Mouse (Mus musculus) MEL (cell line): ENCODE results near the gene Adipor2. TPM values are rescaled to one million over a fixed set of nuclear protein-coding genes. Genes with fewer than 3 reads are reported as not detected.

Experiments
- DNase-seq: peaks from one replicate; pipeline ENCODE4 v3.0.0; 2011; ENCODE audit warnings: low read depth, low spot score
- H3K27ac ChIP-seq: 2 replicates; pipeline ENCODE4 v1.5.1; 2012; ENCODE audit warnings: low read depth, mild to moderate bottlenecking, control low read depth, low read length, moderate library complexity; ENCODE audit not compliant: control insufficient read depth
- H3K27me3 ChIP-seq, 2 experiments: fragments of 150-350 bp in 1 of 2; sonication (generic) in 1 of 2; 2 replicates each; pipeline ENCODE4 v1.6.1; 2012; ENCODE audit warnings: low read length in 2 of 2, mild to moderate bottlenecking in 2 of 2, improper control_type of control experiment in 1 of 2, moderate library complexity in 1 of 2; ENCODE audit not compliant: insufficient read depth in 2 of 2, control insufficient read depth in 1 of 2
- H3K36me3 ChIP-seq, 2 experiments: 2 replicates each; pipeline ENCODE4 v1.6.1; 2012 to 2014; ENCODE audit warnings: low read length in 2 of 2, improper control_type of control experiment in 1 of 2, inconsistent platforms in 1 of 2, mild to moderate bottlenecking in 1 of 2; ENCODE audit not compliant: insufficient read depth in 2 of 2, control insufficient read depth in 1 of 2
- H3K4me1 ChIP-seq, 2 experiments: fragments of 150-350 bp in 1 of 2; sonication (generic) in 1 of 2; 2 replicates each; pipeline ENCODE4 v1.6.1; 2012; ENCODE audit warnings: low read length in 2 of 2, improper control_type of control experiment in 1 of 2, mild to moderate bottlenecking in 1 of 2; ENCODE audit not compliant: insufficient read depth in 2 of 2, control insufficient read depth in 1 of 2
- H3K4me3 ChIP-seq, 2 experiments: fragments of 150-350 bp in 1 of 2; sonication (generic) in 1 of 2; 2 replicates each; pipeline ENCODE4 v1.5.1; 2012; ENCODE audit warnings: low read depth in 2 of 2, low read length in 2 of 2, mild to moderate bottlenecking in 2 of 2, moderate library complexity in 2 of 2, control low read depth in 1 of 2, improper control_type of control experiment in 1 of 2; ENCODE audit not compliant: control insufficient read depth in 1 of 2, insufficient read depth in 1 of 2
- H3K79me2 ChIP-seq: 2 replicates; pipeline ENCODE4 v1.6.1; 2012; ENCODE audit warnings: mild to moderate bottlenecking, low read length, moderate library complexity; ENCODE audit not compliant: control insufficient read depth, poor library complexity, insufficient read depth
- H3K9ac ChIP-seq: 2 replicates; pipeline ENCODE4 v1.6.1; 2012; ENCODE audit warnings: low read depth, mild to moderate bottlenecking, control low read depth, low read length, moderate library complexity; ENCODE audit not compliant: control insufficient read depth, poor library complexity, severe bottlenecking
- H3K9me3 ChIP-seq: fragments of 150-350 bp; sonication (generic); replicated peaks from 2 replicates; pipeline ENCODE4 v1.6.1; 2012; ENCODE audit warnings: mild to moderate bottlenecking, low read length, improper control_type of control experiment, moderate library complexity; ENCODE audit not compliant: insufficient read depth
- CHD1 ChIP-seq: IDR thresholded peaks from 2 replicates; pipeline ENCODE4 v1.6.1; 2012; ENCODE audit warnings: low read depth, mild to moderate bottlenecking, inconsistent platforms, low read length, improper control_type of control experiment
- CHD2 ChIP-seq: IDR thresholded peaks from 2 replicates; pipeline ENCODE4 v1.6.1; 2011; ENCODE audit warnings: low read length, improper control_type of control experiment
- E2F4 ChIP-seq: IDR thresholded peaks from 2 replicates; pipeline ENCODE4 v1.6.1; 2011; ENCODE audit warnings: low read depth, low read length, improper control_type of control experiment, borderline replicate concordance
- ELF1 ChIP-seq: IDR thresholded peaks from 2 replicates; pipeline ENCODE4 v1.6.1; 2014; ENCODE audit warnings: low read depth, mild to moderate bottlenecking, inconsistent platforms, low read length, improper control_type of control experiment, moderate library complexity
- ETS1 ChIP-seq: IDR thresholded peaks from 2 replicates; pipeline ENCODE4 v1.6.1; 2012; ENCODE audit warnings: low read depth, mild to moderate bottlenecking, inconsistent platforms, low read length, improper control_type of control experiment, moderate library complexity
- GABPA ChIP-seq: IDR thresholded peaks from 2 replicates; pipeline ENCODE4 v1.6.1; 2012; ENCODE audit warnings: low read depth, mild to moderate bottlenecking, inconsistent platforms, low read length, improper control_type of control experiment, moderate library complexity
- HCFC1 ChIP-seq: IDR thresholded peaks from 2 replicates; pipeline ENCODE4 v1.6.1; 2012; ENCODE audit warnings: low read depth, mild to moderate bottlenecking, inconsistent platforms, low read length, improper control_type of control experiment, moderate library complexity
- JUND ChIP-seq: IDR thresholded peaks from 2 replicates; pipeline ENCODE4 v1.6.1; 2011; ENCODE audit warnings: low read depth, mild to moderate bottlenecking, improper control_type of control experiment, low read length
- KAT2A ChIP-seq: conservative IDR thresholded peaks from 2 replicates; pipeline ENCODE4 v1.6.1; 2012; ENCODE audit warnings: low read depth, low read length, improper control_type of control experiment, inconsistent platforms
- MAFK ChIP-seq: IDR thresholded peaks from 2 replicates; pipeline ENCODE4 v1.6.1; 2011; ENCODE audit warnings: low read depth, mild to moderate bottlenecking, low read length, improper control_type of control experiment, borderline replicate concordance
- MAX ChIP-seq: IDR thresholded peaks from 2 replicates; pipeline ENCODE4 v1.6.1; 2011; ENCODE audit warnings: low read length, improper control_type of control experiment
- MAZ ChIP-seq: IDR thresholded peaks from 2 replicates; pipeline ENCODE4 v1.6.1; 2012; ENCODE audit warnings: low read depth, mild to moderate bottlenecking, inconsistent platforms, low read length, improper control_type of control experiment
- MEF2A ChIP-seq: IDR thresholded peaks from 2 replicates; pipeline ENCODE4 v1.6.1; 2014; ENCODE audit warnings: low read depth, mild to moderate bottlenecking, inconsistent platforms, low read length, improper control_type of control experiment; ENCODE audit not compliant: poor library complexity, insufficient replicate concordance, severe bottlenecking; ENCODE audit errors: extremely low read depth
- NELFE ChIP-seq: IDR thresholded peaks from 2 replicates; pipeline ENCODE4 v1.6.1; 2011; ENCODE audit warnings: low read depth, low read length, improper control_type of control experiment
- POLR2A ChIP-seq, 2 experiments: IDR thresholded peaks; 2 replicates each; pipeline ENCODE4 v1.6.1; 2011 to 2012; ENCODE audit warnings: low read length in 2 of 2, mild to moderate bottlenecking in 2 of 2, control low read depth in 1 of 2, improper control_type of control experiment in 1 of 2, low read depth in 1 of 2, moderate library complexity in 1 of 2; ENCODE audit not compliant: control insufficient read depth in 1 of 2, insufficient read depth in 1 of 2, poor library complexity in 1 of 2
- POLR2AphosphoS2 ChIP-seq: IDR thresholded peaks from 2 replicates; pipeline ENCODE4 v1.6.1; 2011; ENCODE audit warnings: low read length, improper control_type of control experiment
- POLR2AphosphoS5 ChIP-seq: IDR thresholded peaks from 2 replicates; pipeline ENCODE4 v1.6.1; 2012; ENCODE audit warnings: low read depth, borderline replicate concordance, mild to moderate bottlenecking, inconsistent platforms, low read length, moderate library complexity, mixed read lengths
- RAD21 ChIP-seq: IDR thresholded peaks from 2 replicates; pipeline ENCODE4 v1.6.1; 2011; ENCODE audit warnings: mild to moderate bottlenecking, low read depth, low read length, improper control_type of control experiment
- RCOR1 ChIP-seq: IDR thresholded peaks from 2 replicates; pipeline ENCODE4 v1.6.1; 2012; ENCODE audit warnings: low read depth, mild to moderate bottlenecking, inconsistent platforms, low read length, improper control_type of control experiment
- SIN3A ChIP-seq: IDR thresholded peaks from 2 replicates; pipeline ENCODE4 v1.6.1; 2012; ENCODE audit warnings: low read length, improper control_type of control experiment, inconsistent platforms
- SMC3 ChIP-seq: IDR thresholded peaks from 2 replicates; pipeline ENCODE4 v1.6.1; 2011; ENCODE audit warnings: low read depth, low read length, improper control_type of control experiment
- TAL1 ChIP-seq: IDR thresholded peaks from 2 replicates; pipeline ENCODE4 v1.6.1; 2012; ENCODE audit warnings: mild to moderate bottlenecking, inconsistent platforms, low read length, moderate library complexity, mixed read lengths
- UBTF ChIP-seq: IDR thresholded peaks from 2 replicates; pipeline ENCODE4 v1.6.1; 2012; ENCODE audit warnings: low read depth, mild to moderate bottlenecking, inconsistent platforms, low read length, improper control_type of control experiment, moderate library complexity, borderline replicate concordance; ENCODE audit not compliant: insufficient read depth
- USF1 ChIP-seq: IDR thresholded peaks from 2 replicates; pipeline ENCODE4 v1.6.1; 2014; ENCODE audit warnings: low read depth, mild to moderate bottlenecking, inconsistent platforms, low read length, improper control_type of control experiment, moderate library complexity
- ZMIZ1 ChIP-seq: IDR thresholded peaks from 2 replicates; pipeline ENCODE4 v1.6.1; 2012; ENCODE audit warnings: low read depth, mild to moderate bottlenecking, inconsistent platforms, low read length, improper control_type of control experiment, moderate library complexity
- polyA plus RNA-seq, 2 experiments: library from polyadenylated mRNA; stranded (reverse) in 1 of 2; unstranded in 1 of 2; fragments of >175 nt in 1 of 2; fragments of >200 nt in 1 of 2; gene quantifications; 2 replicates each; pipeline versions ENCODE4 v1.2.1 to v1.2.4; 2012; ENCODE audit warnings: low replicate concordance in 2 of 2, low read depth in 1 of 2; ENCODE audit not compliant: insufficient read length in 2 of 2, insufficient read depth in 1 of 2, missing spikeins in 1 of 2
- total RNA-seq: library from RNA; depleted of rRNA; stranded (reverse); fragments of 300-350 nt; gene quantifications from 2 replicates; pipeline ENCODE4 v1.2.3, GENCODE M21; 2012

Gene Adipor2
- total and polyA plus RNA-seq, 3 experiments: 37.6 to 41.3 TPM; not detected in 1

GRCm38 (mm10) chr6:119338121-119338912 lies 79.2 kb downstream of the Adipor2 start:
- H3K4me3 ChIP-seq: no peak overlapping the region
- no peak for TF ChIP-seq POLR2AphosphoS5
- TF ChIP-seq E2F4: no peak
- TF ChIP-seq SMC3: no peak
- TF ChIP-seq GABPA: no peak
- no peak for TF ChIP-seq ETS1
- no peak for TF ChIP-seq POLR2AphosphoS2
- no peak for TF ChIP-seq ELF1
- TF ChIP-seq NELFE: no peak
- no peak for TF ChIP-seq SIN3A
- no peak for TF ChIP-seq MEF2A
- TF ChIP-seq KAT2A: no peak
- TF ChIP-seq MAZ: no peak
- no peak for TF ChIP-seq UBTF
- no peak for TF ChIP-seq CHD1
- TF ChIP-seq RAD21: no peak
- TF ChIP-seq MAFK: no peak
- TF ChIP-seq ZMIZ1: no peak
- TF ChIP-seq POLR2A (IDR thresholded peaks at IDR 0.05; ENCODE audit: control insufficient read depth in 1 of 2, insufficient read depth in 1 of 2, low read depth in 1 of 2, low read length in 2 of 2, poor library complexity in 1 of 2): no peak
- no peak for TF ChIP-seq CHD2
- TF ChIP-seq MAX: no peak
- H3K4me1 ChIP-seq: peaks cover 0 to 8% of the 10 kb centered on the region in 2 experiments; a peak in 2 of 4 replicates
- no peaks in the 10 kb centered on the region for H3K79me2 ChIP-seq
- H3K9me3 ChIP-seq: no peaks in the 10 kb centered on the region
- H3K27me3 ChIP-seq: peaks cover 0 to 1% of the 10 kb centered on the region in 2 experiments; a peak in 1 of 4 replicates
- no peak overlapping the region for H3K27ac ChIP-seq
- H3K36me3 ChIP-seq: peaks cover 0 to 2% of the 10 kb centered on the region in 2 experiments; a peak in 1 of 4 replicates
- peak; percentile 43 for DNase-seq
- no peak overlapping the region for H3K9ac ChIP-seq

DNA sequence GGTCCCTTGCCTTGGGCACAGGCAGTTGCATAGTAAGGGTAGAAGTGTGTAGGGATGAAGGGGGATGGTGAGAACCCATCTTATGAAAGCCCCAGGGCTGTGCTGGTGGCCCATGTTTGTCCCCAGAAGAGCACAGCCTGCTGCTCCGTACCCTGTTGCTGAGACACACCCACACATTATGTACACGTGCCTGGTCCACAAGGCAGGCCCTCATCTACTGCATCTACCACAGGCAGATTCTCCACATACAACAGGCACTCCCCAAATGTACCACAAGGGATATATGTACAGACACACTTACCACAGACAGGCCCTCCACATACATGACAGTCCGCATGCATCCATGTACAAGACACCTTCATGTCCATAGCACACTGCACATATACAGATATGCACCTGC lies 80.2 kb downstream of the Adipor2 start:
- Histone ChIP-seq H3K9me3 (no peaks in the 10 kb centered on the region), H3K36me3 (peaks cover 0 to 2% of the 10 kb centered on the region in 2 experiments; a peak in 1 of 4 replicates), H3K27ac (no peak overlapping the region), H3K4me1 (peaks cover 0 to 8% of the 10 kb centered on the region in 2 experiments; a peak in 2 of 4 replicates), H3K79me2 (no peaks in the 10 kb centered on the region), H3K27me3 (peaks cover 0 to 1% of the 10 kb centered on the region in 2 experiments; a peak in 1 of 4 replicates), H3K9ac (no peak overlapping the region), H3K4me3 (no peak overlapping the region)
- no peak for DNase-seq
- no peak for TF ChIP-seq CHD2
- no peak for TF ChIP-seq RCOR1
- TF ChIP-seq NELFE: no peak
- TF ChIP-seq SIN3A: no peak
- no peak for TF ChIP-seq CHD1
- TF ChIP-seq KAT2A: no peak
- no peak for TF ChIP-seq MEF2A
- no peak for TF ChIP-seq ETS1
- TF ChIP-seq RAD21: no peak
- no peak for TF ChIP-seq TAL1
- no peak for TF ChIP-seq JUND
- no peak for TF ChIP-seq USF1
- no peak for TF ChIP-seq E2F4
- TF ChIP-seq UBTF: no peak
- no peak for TF ChIP-seq HCFC1
